Mouse (Mus musculus) right cerebral cortex, postnatal 36 days (tissue): ENCODE measurements around the gene Ipo8.

Experiments
- DNase-seq, 2 experiments: peaks; one replicate each; pipeline ENCODE4 v3.0.0; 2022; ENCODE audit warnings: low spot score in 2 of 2, mixed read lengths in 1 of 2

Gene Ipo8

GRCm38 (mm10) chr6:148830748-148831727 lies at the start of gene Ipo8:
Gene Ipo8 (minus strand): TSS chr6:148831467.
- DNase-seq = peak; percentile 95 to 97

- DNase-seq = no peak
Observed at GRCm38 (mm10) chr6:148873911-148874310, 42.6 kb upstream of the Ipo8 start.

GRCm38 (mm10) chr6:148845629-148846028 lies 14.4 kb upstream of the Ipo8 start:
- no peak for DNase-seq

- DNase-seq = no peak
Observed at GRCm38 (mm10) chr6:148841760-148842159, 10.5 kb upstream of the Ipo8 start.

- DNase-seq = no peak
Observed at GRCm38 (mm10) chr6:148838460-148838859, 7.2 kb upstream of the Ipo8 start.

GRCm38 (mm10) chr6:148831728-148832121 lies 458 bp upstream of the Ipo8 start:
- no peak for DNase-seq

- no peak for DNase-seq
Observed at GRCm38 (mm10) chr6:148830355-148830747, 916 bp downstream of the Ipo8 start.

- no peak for DNase-seq
Observed at GRCm38 (mm10) chr6:148826119-148826518, 5.1 kb downstream of the Ipo8 start.

GRCm38 (mm10) chr6:148818624-148819343 lies 12.5 kb downstream of the Ipo8 start:
- DNase-seq = no peak

GRCm38 (mm10) chr6:148816751-148817150 lies 14.5 kb downstream of the Ipo8 start:
- no peak for DNase-seq

- DNase-seq = no peak
Observed at GRCm38 (mm10) chr6:148811117-148811516, 20.1 kb downstream of the Ipo8 start.

- no peak for DNase-seq
Observed at GRCm38 (mm10) chr6:148799773-148800172, 31.5 kb downstream of the Ipo8 start.

GRCm38 (mm10) chr6:148795145-148795544 lies 36.1 kb downstream of the Ipo8 start:
- DNase-seq = no peak

- DNase-seq = no peak
Observed at GRCm38 (mm10) chr6:148789010-148789673, 42.1 kb downstream of the Ipo8 start.

- DNase-seq = no peak
Observed at GRCm38 (mm10) chr6:148786186-148786585, 45.1 kb downstream of the Ipo8 start.

GRCm38 (mm10) chr6:148784418-148784817 lies 46.8 kb downstream of the Ipo8 start:
- DNase-seq = no peak

- DNase-seq = no peak
Observed at GRCm38 (mm10) chr6:148776236-148776635, 55.0 kb downstream of the Ipo8 start.

- no peak for DNase-seq
Observed at GRCm38 (mm10) chr6:148771423-148771822, 59.8 kb downstream of the Ipo8 start.

GRCm38 (mm10) chr6:148768419-148768818 lies 62.8 kb downstream of the Ipo8 start:
- DNase-seq = no peak

GRCm38 (mm10) chr6:148767228-148767627 lies 64.0 kb downstream of the Ipo8 start:
- DNase-seq = no peak

GRCm38 (mm10) chr6:148761967-148762712 lies 69.1 kb downstream of the Ipo8 start:
- DNase-seq = no peak
